Mouse (Mus musculus) monocyte, adult 5-6 weeks (primary cell): ENCODE measurements around the gene Acot8. TPM values are rescaled to one million over a fixed set of nuclear protein-coding genes. Genes with fewer than 3 reads are reported as not detected.

Source experiments
- ATAC-seq: fragments of 153-309, 156-312 bp; replicated peaks from 2 replicates; pipeline ENCODE4 v1.8.0; 2017; ENCODE audit warnings: mild to moderate bottlenecking; ENCODE audit not compliant: low TSS enrichment, insufficient number of reproducible peaks, severe bottlenecking, poor library complexity, low FRiP score
- total RNA-seq: library from RNA; stranded (forward); fragments of 200-1000, 200-491, 200-594 nt; gene quantifications from 3 replicates; pipeline ENCODE4 v1.2.3, GENCODE M21; 2017

The Acot8 gene
- total RNA-seq, 1 experiment from 2014 or later: 45.3 TPM

GRCm38 (mm10) chr2:164767812-164768540, 36.7 kb downstream of the Acot8 start:
- ATAC-seq: no peak

- ATAC-seq: no peak
Observed at GRCm38 (mm10) chr2:164765841-164766240, 38.8 kb downstream of the Acot8 start.

- no peak for ATAC-seq
Observed at GRCm38 (mm10) chr2:164762593-164762992, 42.1 kb downstream of the Acot8 start.

GRCm38 (mm10) chr2:164761971-164762370, 42.7 kb downstream of the Acot8 start:
- ATAC-seq: no peak

- ATAC-seq: no peak
Observed at GRCm38 (mm10) chr2:164761502-164761901, 43.2 kb downstream of the Acot8 start.

- ATAC-seq: peak; percentile 49; the same call in 1 of the 2 replicates
Observed at GRCm38 (mm10) chr2:164760059-164760833, 44.4 kb downstream of the Acot8 start.

- ATAC-seq: no peak
Observed at GRCm38 (mm10) chr2:164758692-164759091, 46.0 kb downstream of the Acot8 start.

- ATAC-seq: no peak
Observed at GRCm38 (mm10) chr2:164757841-164758240, 46.8 kb downstream of the Acot8 start.

- ATAC-seq: no peak
Observed at GRCm38 (mm10) chr2:164754800-164755199, 49.9 kb downstream of the Acot8 start.

- no peak for ATAC-seq
Observed at GRCm38 (mm10) chr2:164754105-164754504, 50.6 kb downstream of the Acot8 start.

GRCm38 (mm10) chr2:164752454-164752853, 52.2 kb downstream of the Acot8 start:
- ATAC-seq: no peak

- ATAC-seq: no peak
Observed at GRCm38 (mm10) chr2:164748991-164749390, 55.7 kb downstream of the Acot8 start.

GRCm38 (mm10) chr2:164748191-164748590, 56.5 kb downstream of the Acot8 start:
- no peak for ATAC-seq

- ATAC-seq: no peak
Observed at GRCm38 (mm10) chr2:164746693-164747092, 58.0 kb downstream of the Acot8 start.

- ATAC-seq: peak; percentile 76
Observed at GRCm38 (mm10) chr2:164745843-164746479, 58.7 kb downstream of the Acot8 start, which contains the start of the genes Wfdc3 and Dnttip1. Gene Wfdc3, minus strand, starts transcription at chr2:164745931. Gene Dnttip1, plus strand, starts transcription at chr2:164745983.

GRCm38 (mm10) chr2:164744987-164745386, 59.7 kb downstream of the Acot8 start:
- ATAC-seq: no peak
